Mouse (Mus musculus) ES-E14 (cell line): ENCODE results near the gene Rangrf. TPM values are rescaled to one million over a fixed set of nuclear protein-coding genes. Genes with fewer than 3 reads are reported as not detected.
"Not testable (repeated sequence)": the region's sequence is repeated elsewhere in the genome, so short reads cannot be mapped to it uniquely, and the experiment has no call there.

ENCODE experiments used
- DNase-seq: peaks from one replicate; pipeline ENCODE4 v3.0.0-alpha.2; 2013; ENCODE audit warnings: low read depth, low spot score
- H3K27ac ChIP-seq: 2 replicates; pipeline ENCODE4 v1.5.1; 2012; ENCODE audit warnings: low read depth, mild to moderate bottlenecking, low read length, moderate library complexity, mixed read lengths; ENCODE audit not compliant: poor library complexity, insufficient read depth, severe bottlenecking
- H3K36me3 ChIP-seq: 2 replicates; pipeline ENCODE4 v1.6.1; 2012; ENCODE audit warnings: mild to moderate bottlenecking, low read length, moderate library complexity, mixed read lengths; ENCODE audit not compliant: control insufficient read depth, poor library complexity, insufficient read depth, severe bottlenecking
- H3K4me1 ChIP-seq, 2 experiments: fragments of 150-350 bp in 1 of 2; sonication (generic) in 1 of 2; 2 replicates each; pipeline ENCODE4 v1.6.1; 2012; ENCODE audit warnings: low read length in 2 of 2, mild to moderate bottlenecking in 1 of 2, mixed read lengths in 1 of 2; ENCODE audit not compliant: control insufficient read depth in 2 of 2, insufficient read depth in 2 of 2, poor library complexity in 1 of 2
- H3K4me3 ChIP-seq, 2 experiments: fragments of 150-350 bp in 1 of 2; sonication (generic) in 1 of 2; 2 replicates each; pipeline ENCODE4 v1.5.1; 2012; ENCODE audit warnings: low read length in 2 of 2, low read depth in 1 of 2, mild to moderate bottlenecking in 1 of 2, mixed read lengths in 1 of 2; ENCODE audit not compliant: insufficient read depth in 1 of 2, poor library complexity in 1 of 2, severe bottlenecking in 1 of 2
- H3K9ac ChIP-seq: 2 replicates; pipeline ENCODE4 v1.6.1; 2012; ENCODE audit warnings: low read depth, mild to moderate bottlenecking, low read length, mixed read lengths; ENCODE audit not compliant: poor library complexity, insufficient read depth, severe bottlenecking
- H3K9me3 ChIP-seq: fragments of 150-350 bp; sonication (generic); 2 replicates; pipeline ENCODE4 v1.6.1; 2012; ENCODE audit warnings: low read depth, mild to moderate bottlenecking, low read length; ENCODE audit not compliant: control insufficient read depth, insufficient read depth
- CHD2 ChIP-seq: IDR thresholded peaks from 2 replicates; pipeline ENCODE4 v1.6.1; 2014; ENCODE audit warnings: mild to moderate bottlenecking, low read depth, low read length, inconsistent platforms
- HCFC1 ChIP-seq: IDR thresholded peaks from 2 replicates; pipeline ENCODE4 v1.6.1; 2012; ENCODE audit warnings: low read length, inconsistent platforms, borderline replicate concordance; ENCODE audit not compliant: insufficient read depth
- MAFK ChIP-seq: IDR thresholded peaks from 2 replicates; pipeline ENCODE4 v1.6.1; 2014; ENCODE audit warnings: mild to moderate bottlenecking, low read depth, low read length, inconsistent platforms; ENCODE audit not compliant: insufficient read depth
- ZC3H11A ChIP-seq: IDR thresholded peaks from 2 replicates; pipeline ENCODE4 v1.6.1; 2012; ENCODE audit warnings: low read depth, mild to moderate bottlenecking, inconsistent platforms, low read length, borderline replicate concordance
- ZNF384 ChIP-seq: IDR thresholded peaks from 2 replicates; pipeline ENCODE4 v1.6.1; 2012; ENCODE audit warnings: low read depth, low read length, inconsistent platforms
- in situ Hi-C, 2 experiments: fragments of 600-800 bp; cut with MboI; formaldehyde crosslinking; loops; one replicate each; pipeline ENCODE4 v1.15.1; 2025; ENCODE audit warnings: low sequenced_read_pairs in 2 of 2, inconsistent platforms in 1 of 2; ENCODE audit not compliant: unreplicated experiment in 2 of 2
- total RNA-seq: library from RNA; depleted of rRNA; stranded (reverse); fragments of 300-350 nt; gene quantifications from 2 replicates; pipeline ENCODE4 v1.2.3, GENCODE M21; 2012

The Rangrf gene
- total RNA-seq, 1 experiment: 107 TPM

GRCm38 (mm10) chr11:69012071-69012601, 37.2 kb upstream of the Rangrf start:
- Histone ChIP-seq H3K4me3 (peak overlapping the region; percentile 73 to 87), H3K27ac (peak overlapping the region; percentile 22; the same call in 1 of the 2 replicates), H3K4me1 (peaks cover 2 to 9% of the 10 kb centered on the region in 2 experiments; a peak in 3 of 4 replicates), H3K36me3 (peaks cover 2% of the 10 kb centered on the region; the same call in 1 of the 2 replicates), H3K9me3 (no peaks in the 10 kb centered on the region), H3K9ac (peak overlapping the region; percentile 69; the same call in 1 of the 2 replicates)
- TF ChIP-seq CHD2 (peak; percentile 82), ZC3H11A (no peak)
- no peak for DNase-seq
- in situ Hi-C loops: no loop called here

DNA sequence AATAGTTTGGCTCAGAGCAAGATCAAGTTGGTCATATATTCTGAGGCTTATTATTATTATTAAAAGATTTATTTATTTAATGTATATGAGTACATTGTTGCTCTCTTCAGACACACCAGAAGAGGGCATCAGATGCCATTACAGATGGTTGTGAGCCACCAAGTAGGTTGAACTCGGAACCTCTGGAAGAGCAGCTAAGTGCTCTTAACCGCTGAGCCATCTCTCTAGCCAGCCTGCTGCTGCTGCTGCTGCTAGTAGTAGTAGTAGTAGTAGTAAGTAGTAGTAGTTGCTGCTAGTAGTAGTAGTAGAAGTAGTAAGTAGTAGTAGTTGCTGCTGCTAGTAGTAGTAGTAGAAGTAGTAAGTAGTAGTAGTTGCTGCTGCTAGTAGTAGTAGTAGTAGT, 36.5 kb upstream of the Rangrf start:
- DNase-seq, H3K4me1 ChIP-seq, H3K36me3 ChIP-seq, H3K9ac ChIP-seq, H3K27ac ChIP-seq, H3K9me3 ChIP-seq, in situ Hi-C loops: not testable (repeated sequence)
- H3K4me3 ChIP-seq: peak overlapping the region in 1 of 2 experiments; percentile 87; a peak in 3 of 4 replicates

DNA sequence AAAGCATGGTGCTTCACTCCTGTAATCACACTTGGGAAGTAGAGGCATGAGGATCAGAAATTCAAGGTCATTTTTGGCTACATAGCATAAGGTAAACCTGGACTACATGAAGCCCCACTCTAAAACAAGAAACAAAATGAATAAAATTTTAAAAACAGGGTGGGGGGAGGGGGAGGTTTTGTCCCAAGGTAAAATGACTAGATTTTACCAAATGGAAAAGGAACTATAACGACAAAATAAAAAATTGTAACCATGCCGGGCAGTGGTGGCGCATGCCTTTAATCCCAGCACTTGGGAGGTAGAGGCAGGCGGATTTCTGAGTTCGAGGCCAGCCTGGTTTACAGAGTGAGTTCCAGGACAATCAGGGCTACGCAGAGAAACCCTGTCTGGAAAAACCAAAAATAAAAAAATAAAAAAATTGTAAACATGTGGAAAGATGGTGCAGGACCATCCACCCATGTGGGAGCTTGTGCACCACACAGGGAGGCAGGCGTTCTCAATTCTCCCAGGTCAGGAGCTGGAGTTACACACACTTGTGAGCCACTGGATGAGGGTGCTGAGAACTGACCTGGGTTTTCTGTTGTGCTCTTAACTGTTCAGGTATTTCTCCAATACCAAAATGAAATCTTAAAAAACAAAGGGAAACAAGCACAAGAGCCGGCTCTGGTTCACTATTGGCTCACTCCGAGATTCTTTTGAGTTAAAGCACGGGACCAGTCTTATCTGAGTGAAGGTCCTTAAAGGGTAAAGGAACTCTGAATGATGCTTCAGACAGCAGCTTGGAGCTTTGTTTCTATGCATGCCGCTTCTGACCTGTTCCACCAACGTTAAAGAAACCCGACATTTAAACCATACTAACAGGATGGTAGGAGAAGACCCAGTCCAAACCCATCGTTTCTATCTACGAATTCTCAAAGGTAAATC, 35.7 kb upstream of the Rangrf start:
- Histone ChIP-seq H3K4me3 (peak overlapping the region in 1 of 2 experiments; percentile 7; a peak in 1 of 4 replicates), H3K9me3 (no peaks in the 10 kb centered on the region), H3K36me3 (peaks cover 7% of the 10 kb centered on the region), H3K4me1 (peaks cover 6 to 9% of the 10 kb centered on the region in 2 experiments), H3K27ac (no peak overlapping the region), H3K9ac (peak overlapping the region; percentile 19; the same call in 1 of the 2 replicates)
- TF ChIP-seq ZNF384 (no peak), MAFK (no peak), CHD2 (no peak), ZC3H11A (no peak), HCFC1 (no peak)
- in situ Hi-C loops: no loop called here
- no peak for DNase-seq

DNA sequence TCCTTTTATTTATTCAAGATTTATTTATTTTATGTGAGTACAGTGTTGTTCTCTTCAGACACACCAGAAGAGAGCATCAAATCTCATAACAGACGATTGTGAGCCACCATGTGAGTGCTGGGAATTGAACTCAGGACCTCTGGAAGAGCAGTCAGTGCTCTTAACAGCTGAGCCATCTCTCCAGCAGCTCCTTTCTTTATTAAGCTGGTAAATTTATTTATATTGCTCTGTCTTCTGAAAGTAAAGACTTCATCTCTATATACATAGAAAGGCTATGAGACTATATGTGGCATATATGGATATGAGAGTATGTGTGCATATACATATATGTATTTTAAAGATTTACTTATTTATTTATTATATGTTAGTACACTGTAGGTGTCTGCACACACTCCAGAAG, 34.5 kb upstream of the Rangrf start:
- H3K9ac ChIP-seq: no peak overlapping the region

More for the DNA sequence above, 34.5 kb upstream of the Rangrf start:
- peaks cover 15% of the 10 kb centered on the region for H3K36me3 ChIP-seq
- H3K27ac ChIP-seq: no peak overlapping the region
- TF ChIP-seq ZC3H11A (no peak), MAFK (no peak), CHD2 (no peak), HCFC1 (no peak), ZNF384 (no peak)
- H3K4me1 ChIP-seq: peaks cover 5 to 6% of the 10 kb centered on the region in 2 experiments
- in situ Hi-C loops: no loop called here
- no peak for DNase-seq
- H3K9me3 ChIP-seq: no peaks in the 10 kb centered on the region
- no peak overlapping the region for H3K4me3 ChIP-seq
